12 mouse cellular contexts compared by ENCODE assay signal in the genomic region with DNA sequence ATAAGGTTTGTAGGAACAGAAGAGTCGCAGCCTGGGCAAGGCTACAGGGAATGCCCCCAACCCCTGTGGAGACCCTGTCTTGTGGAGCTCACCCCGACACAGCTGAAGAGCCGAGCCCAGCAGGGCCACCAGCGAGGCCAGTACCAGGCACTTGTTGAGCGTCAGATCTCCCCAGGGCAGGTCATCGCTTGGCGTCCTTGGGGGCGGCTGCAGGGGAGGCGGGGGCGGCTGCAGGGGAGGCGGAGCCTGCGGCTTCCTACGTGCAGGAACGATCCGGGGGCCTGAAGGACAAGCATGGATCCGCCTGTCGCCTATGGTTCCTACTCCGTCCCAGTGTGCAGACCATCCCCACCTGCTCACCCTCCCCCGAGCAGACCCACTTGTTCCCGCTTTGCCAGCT. TPM values are rescaled to one million over a fixed set of nuclear protein-coding genes. Genes with fewer than 3 reads are reported as not detected.
A peak's percentile ranks its signal among the peaks of the same experiment; 100 is the strongest.
DNase-seq lines count a peak whose midpoint lies in the region; ATAC-seq and TF ChIP-seq lines count a peak whose summit lies in the region.
"Had no signal": no experiment of that assay in that cellular context is flagged by ENCODE, and none has a peak within 500 bp of the region (broad histone marks: within the 10 kb centered on the region; RNA-seq: fewer than 3 reads in every experiment).

No protein-coding gene starts in this region.

- H3K27me3 ChIP-seq in heart, postnatal 0 days (ENCODE audit: control insufficient read depth, insufficient read depth, low read length): no peaks in the 10 kb centered on the region
- H3K27me3 ChIP-seq in neural tube, embryonic 12.5 days (replicated peaks): peaks cover 36% of the 10 kb centered on the region
- H3K27me3 ChIP-seq in embryonic facial prominence, embryonic 14.5 days (replicated peaks; ENCODE audit: control insufficient read depth, insufficient read depth, low read length): peaks cover 21% of the 10 kb centered on the region
- peaks cover 29% of the 10 kb centered on the region for H3K27me3 ChIP-seq in limb, embryonic 14.5 days (ENCODE audit: control insufficient read depth, insufficient read depth, low read length)

- peaks cover 35% of the 10 kb centered on the region; the same call in 1 of the 2 replicates for H3K4me1 ChIP-seq in heart, postnatal 0 days (ENCODE audit: control insufficient read depth, insufficient read depth)
- peaks cover 41% of the 10 kb centered on the region for H3K4me1 ChIP-seq in neural tube, embryonic 12.5 days
- H3K4me1 ChIP-seq in embryonic facial prominence, embryonic 14.5 days (ENCODE audit: control insufficient read depth, insufficient read depth, low read length): peaks cover 15% of the 10 kb centered on the region
- H3K4me1 ChIP-seq in limb, embryonic 14.5 days (ENCODE audit: control insufficient read depth, insufficient read depth, low read length): peaks cover 34% of the 10 kb centered on the region

- no peak for ATAC-seq in heart, postnatal 0 days (ENCODE audit: insufficient read depth, low read depth)
- ATAC-seq in neural tube, embryonic 12.5 days (ENCODE audit: low FRiP score, low read depth): no peak
- ATAC-seq in embryonic facial prominence, embryonic 14.5 days (ENCODE audit: low read depth): no peak
- no peak for ATAC-seq in limb, embryonic 14.5 days (ENCODE audit: low FRiP score, low read depth)
- ATAC-seq: forebrain, embryonic 16.5 days; Patski had no signal

- WGBS in heart, postnatal 0 days: 6% methylated on average over 19 of the region's 20 CpGs
- WGBS in neural tube, embryonic 12.5 days: 3% methylated on average over 20 of the region's 20 CpGs
- WGBS in embryonic facial prominence, embryonic 14.5 days: 1% methylated on average over 10 of the region's 20 CpGs
- 3% methylated on average over 20 of the region's 20 CpGs for WGBS in limb, embryonic 14.5 days

- TF ChIP-seq EP300 in heart, postnatal 0 days (IDR thresholded peaks at IDR 0.05; ENCODE audit: low read depth): no peak

- DNase-seq in heart, postnatal 0 days (ENCODE audit: low spot score): no peak
- no peak for DNase-seq in heart, adult 9 months (ENCODE audit: low spot score in 2 of 2)
- DNase-seq in neural tube, embryonic 10.5 days (ENCODE audit: extremely low spot score, low spot score): no peak
- DNase-seq in embryonic facial prominence, embryonic 14.5 days (ENCODE audit: low spot score): no peak
- no peak for DNase-seq in limb, embryonic 14.5 days (ENCODE audit: low spot score)
- DNase-seq in thymus, postnatal 36 days: no peak
- DNase-seq in thymus, postnatal 0 days (ENCODE audit: low spot score): no peak
- DNase-seq: right cerebral cortex, postnatal 25 days had no signal

- peak overlapping the region; percentile 21; the same call in 1 of the 2 replicates for H3K4me3 ChIP-seq in heart, postnatal 0 days (ENCODE audit: low read depth, low read length)
- 0 out of 2 replicates have a peak overlapping the region, but pooled peaks have one; percentile 5 for H3K4me3 ChIP-seq in neural tube, embryonic 12.5 days
- no peak overlapping the region for H3K4me3 ChIP-seq in embryonic facial prominence, embryonic 14.5 days (ENCODE audit: low read depth, low read length)
- no peak overlapping the region; the same call in 1 of the 2 replicates for H3K4me3 ChIP-seq in limb, embryonic 14.5 days (replicated peaks; ENCODE audit: low read length)

- no peaks in the 10 kb centered on the region for H3K9me3 ChIP-seq in heart, postnatal 0 days (replicated peaks; ENCODE audit: control insufficient read depth, low read length)
- H3K9me3 ChIP-seq in neural tube, embryonic 12.5 days: no peaks in the 10 kb centered on the region
- H3K9me3 ChIP-seq in embryonic facial prominence, embryonic 14.5 days (ENCODE audit: control insufficient read depth, low read length): no peaks in the 10 kb centered on the region
- H3K9me3 ChIP-seq in limb, embryonic 14.5 days (ENCODE audit: control insufficient read depth, low read length): no peaks in the 10 kb centered on the region

- TF ChIP-seq POLR2A in limb, embryonic 14.5 days (IDR thresholded peaks at IDR 0.05; ENCODE audit: borderline replicate concordance, extremely low read depth, insufficient read depth, insufficient read length): no peak

- no peak for TF ChIP-seq CTCF in heart, postnatal 0 days (IDR thresholded peaks at IDR 0.05; ENCODE audit: low read depth)

- H3K9ac ChIP-seq in heart, postnatal 0 days (replicated peaks; ENCODE audit: low read depth, low read length): peak overlapping the region; percentile 40; the same call in 1 of the 2 replicates
- H3K9ac ChIP-seq in neural tube, embryonic 12.5 days: no peak overlapping the region
- no peak overlapping the region for H3K9ac ChIP-seq in embryonic facial prominence, embryonic 14.5 days (ENCODE audit: low read depth, low read length)
- no peak overlapping the region for H3K9ac ChIP-seq in limb, embryonic 14.5 days (ENCODE audit: low read depth, low read length, severe bottlenecking)

- no peaks in the 10 kb centered on the region for H3K36me3 ChIP-seq in heart, postnatal 0 days (replicated peaks; ENCODE audit: control insufficient read depth, insufficient read depth, low read length)
- H3K36me3 ChIP-seq in neural tube, embryonic 12.5 days: peaks cover 4% of the 10 kb centered on the region
- H3K36me3 ChIP-seq in embryonic facial prominence, embryonic 14.5 days (ENCODE audit: control insufficient read depth, insufficient read depth, low read length): peaks cover under 1% of the 10 kb centered on the region; the same call in 1 of the 2 replicates
- peaks cover 2% of the 10 kb centered on the region for H3K36me3 ChIP-seq in limb, embryonic 14.5 days (ENCODE audit: control insufficient read depth, insufficient read depth, low read length)

- no peak overlapping the region for H3K27ac ChIP-seq in heart, postnatal 0 days (ENCODE audit: low read depth)
- H3K27ac ChIP-seq in neural tube, embryonic 12.5 days: no peak overlapping the region
- no peak overlapping the region for H3K27ac ChIP-seq in embryonic facial prominence, embryonic 14.5 days (replicated peaks; ENCODE audit: low read depth, low read length)
- H3K27ac ChIP-seq in limb, embryonic 14.5 days (replicated peaks; ENCODE audit: low read depth, low read length): no peak overlapping the region

- peak overlapping the region; percentile 54 for H3K4me2 ChIP-seq in heart, postnatal 0 days (ENCODE audit: low read depth, low read length)
- H3K4me2 ChIP-seq in neural tube, embryonic 12.5 days (replicated peaks): peak overlapping the region; percentile 33; the same call in 1 of the 2 replicates
- H3K4me2 ChIP-seq in embryonic facial prominence, embryonic 14.5 days (ENCODE audit: low read depth, low read length): peak overlapping the region; percentile 19; the same call in 1 of the 2 replicates
- H3K4me2 ChIP-seq in limb, embryonic 14.5 days (replicated peaks; ENCODE audit: low read depth, low read length, severe bottlenecking): peak overlapping the region; percentile 16

RNA-seq across cellular contexts. Expression of a gene that starts 3.2 kb away (rescaled TPM):
- 2.2 TPM in 1 of 2 replicates, not detected in the other for total RNA-seq in heart, postnatal 0 days (2014; rRNA removed; ENCODE audit: low replicate concordance)
- 2.3 and 2.7 TPM in 2 replicates for polyA plus RNA-seq in heart, postnatal 0 days (2015; fragmentation: Nextera tagmentation; extraction: Ambion mirVana)
- 1.4 and 1.6 TPM in 2 replicates for polyA plus RNA-seq in neural tube, embryonic 12.5 days (2016; fragmentation: Nextera tagmentation; extraction: Ambion mirVana)
- 13.0 and 20.3 TPM in 2 replicates for polyA plus RNA-seq in embryonic facial prominence, embryonic 14.5 days (2014; fragmentation: Nextera tagmentation; extraction: Ambion mirVana)
- 8.5 and 12.1 TPM in 2 replicates for polyA plus RNA-seq in limb, embryonic 14.5 days (2012; rRNA removed)
- polyA plus RNA-seq in limb, embryonic 14.5 days (2014; fragmentation: Nextera tagmentation; extraction: Ambion mirVana): 5.1 and 6.1 TPM in 2 replicates
- 0.15 and 0.29 TPM in 2 replicates for polyA plus RNA-seq in thymus, postnatal 0 days (2015; fragmentation: Nextera tagmentation; extraction: Ambion mirVana)
- total RNA-seq: megakaryocyte-erythroid progenitor cell, adult 5-6 weeks had no signal
- polyA plus RNA-seq: forebrain, embryonic 16.5 days; Patski had no signal

RNA-seq across cellular contexts. Expression of a gene that starts 5.0 kb away (rescaled TPM):
- 4.0 TPM in 1 of 2 replicates, not detected in the other for total RNA-seq in heart, postnatal 0 days (2014; rRNA removed; ENCODE audit: low replicate concordance)
- polyA plus RNA-seq in heart, postnatal 0 days (2015; fragmentation: Nextera tagmentation; extraction: Ambion mirVana): 0.18 and 0.22 TPM in 2 replicates
- polyA plus RNA-seq in neural tube, embryonic 12.5 days (2016; fragmentation: Nextera tagmentation; extraction: Ambion mirVana): not detected in 2 replicates
- polyA plus RNA-seq in embryonic facial prominence, embryonic 14.5 days (2014; fragmentation: Nextera tagmentation; extraction: Ambion mirVana): 0.13 TPM in 1 of 2 replicates, not detected in the other
- polyA plus RNA-seq in limb, embryonic 14.5 days (2012; rRNA removed): 1.0 and 1.9 TPM in 2 replicates
- 0.11 TPM in 1 of 2 replicates, not detected in the other for polyA plus RNA-seq in limb, embryonic 14.5 days (2014; fragmentation: Nextera tagmentation; extraction: Ambion mirVana)
- polyA plus RNA-seq in thymus, postnatal 0 days (2015; fragmentation: Nextera tagmentation; extraction: Ambion mirVana): 0.08 TPM in 2 replicates
- polyA plus RNA-seq: forebrain, embryonic 16.5 days had no signal

RNA-seq across cellular contexts. Expression of a gene that starts 11.7 kb away (rescaled TPM):
- 29.3 and 50.6 TPM in 2 replicates for total RNA-seq in heart, postnatal 0 days (2014; rRNA removed; ENCODE audit: low replicate concordance)
- 41.8 and 44.4 TPM in 2 replicates for polyA plus RNA-seq in heart, postnatal 0 days (2015; fragmentation: Nextera tagmentation; extraction: Ambion mirVana)
- 155 TPM in 2 replicates for polyA plus RNA-seq in neural tube, embryonic 12.5 days (2016; fragmentation: Nextera tagmentation; extraction: Ambion mirVana)
- polyA plus RNA-seq in embryonic facial prominence, embryonic 14.5 days (2014; fragmentation: Nextera tagmentation; extraction: Ambion mirVana): 102 and 111 TPM in 2 replicates
- polyA plus RNA-seq in limb, embryonic 14.5 days (2012; rRNA removed): 109 and 110 TPM in 2 replicates
- 119 and 121 TPM in 2 replicates for polyA plus RNA-seq in limb, embryonic 14.5 days (2014; fragmentation: Nextera tagmentation; extraction: Ambion mirVana)
- polyA plus RNA-seq in thymus, postnatal 0 days (2015; fragmentation: Nextera tagmentation; extraction: Ambion mirVana): 137 and 140 TPM in 2 replicates

RNA-seq across cellular contexts. Expression of a gene that starts 12.1 kb away (rescaled TPM):
- 8.8 and 12.7 TPM in 2 replicates for total RNA-seq in heart, postnatal 0 days (2014; rRNA removed; ENCODE audit: low replicate concordance)
- polyA plus RNA-seq in heart, postnatal 0 days (2015; fragmentation: Nextera tagmentation; extraction: Ambion mirVana): 25.2 and 26.0 TPM in 2 replicates
- 66.8 and 72.4 TPM in 2 replicates for polyA plus RNA-seq in neural tube, embryonic 12.5 days (2016; fragmentation: Nextera tagmentation; extraction: Ambion mirVana)
- 69.6 TPM in 2 replicates for polyA plus RNA-seq in embryonic facial prominence, embryonic 14.5 days (2014; fragmentation: Nextera tagmentation; extraction: Ambion mirVana)
- polyA plus RNA-seq in limb, embryonic 14.5 days (2012; rRNA removed): 78.0 and 102 TPM in 2 replicates
- 80.6 and 87.6 TPM in 2 replicates for polyA plus RNA-seq in limb, embryonic 14.5 days (2014; fragmentation: Nextera tagmentation; extraction: Ambion mirVana)
- 62.7 and 80.3 TPM in 2 replicates for polyA plus RNA-seq in thymus, postnatal 0 days (2015; fragmentation: Nextera tagmentation; extraction: Ambion mirVana)

RNA-seq across cellular contexts. Expression of a gene that starts 16.4 kb away (rescaled TPM):
- total RNA-seq in heart, postnatal 0 days (2014; rRNA removed; ENCODE audit: low replicate concordance): 2,373 and 2,460 TPM in 2 replicates
- 1,975 and 1,990 TPM in 2 replicates for polyA plus RNA-seq in heart, postnatal 0 days (2015; fragmentation: Nextera tagmentation; extraction: Ambion mirVana)
- polyA plus RNA-seq in neural tube, embryonic 12.5 days (2016; fragmentation: Nextera tagmentation; extraction: Ambion mirVana): 1,342 and 1,429 TPM in 2 replicates
- polyA plus RNA-seq in embryonic facial prominence, embryonic 14.5 days (2014; fragmentation: Nextera tagmentation; extraction: Ambion mirVana): 1,606 and 1,697 TPM in 2 replicates
- 882 and 1,248 TPM in 2 replicates for polyA plus RNA-seq in limb, embryonic 14.5 days (2012; rRNA removed)
- polyA plus RNA-seq in limb, embryonic 14.5 days (2014; fragmentation: Nextera tagmentation; extraction: Ambion mirVana): 1,813 and 1,884 TPM in 2 replicates
- polyA plus RNA-seq in thymus, postnatal 0 days (2015; fragmentation: Nextera tagmentation; extraction: Ambion mirVana): 2,037 and 2,048 TPM in 2 replicates

Comparison
In these comparisons a context has a peak if more than half of its experiments do, and no peak if none do; other contexts are left out.
1. H3K4me3 ChIP-seq: peak in heart, postnatal 0 days (single experiment) and neural tube, embryonic 12.5 days (single experiment); none in embryonic facial prominence, embryonic 14.5 days (single experiment) and limb, embryonic 14.5 days (single experiment).
2. Peak in every context shown above with its lines, with median percentiles within 50 percentile points of each other: H3K4me2 ChIP-seq.